Mouse (Mus musculus) hindbrain, embryonic 11.5 days (tissue): ENCODE measurements around the gene Txnip. TPM values are rescaled to one million over a fixed set of nuclear protein-coding genes. Genes with fewer than 3 reads are reported as not detected.

Experiments
- ATAC-seq: fragments of 200-750 bp; cut with Nextera tagmentation; 2 replicates; pipeline ENCODE4 v1.8.0; 2017; ENCODE audit warnings: mild to moderate bottlenecking, moderate TSS enrichment, moderate library complexity; ENCODE audit not compliant: low FRiP score
- DNase-seq: peaks from one replicate; pipeline ENCODE4 v3.0.0-alpha.2; 2015; ENCODE audit warnings: low spot score
- H3K27ac ChIP-seq: fragments of 300-500 bp; sonication (generic); 2 replicates; pipeline ENCODE4 v1.5.1; 2014; ENCODE audit warnings: mild to moderate bottlenecking, low read depth, low read length
- H3K27me3 ChIP-seq: fragments of 300-500 bp; sonication (generic); 2 replicates; pipeline ENCODE4 v1.6.1; 2014; ENCODE audit warnings: mild to moderate bottlenecking, low read length, moderate library complexity, mixed read lengths; ENCODE audit not compliant: control insufficient read depth, insufficient read depth
- H3K36me3 ChIP-seq: fragments of 300-500 bp; sonication (generic); 2 replicates; pipeline ENCODE4 v1.6.1; 2014; ENCODE audit warnings: mild to moderate bottlenecking, low read length, moderate library complexity, mixed read lengths; ENCODE audit not compliant: control insufficient read depth, insufficient read depth
- H3K4me1 ChIP-seq: fragments of 300-500 bp; sonication (generic); replicated peaks from 2 replicates; pipeline ENCODE4 v1.6.1; 2014; ENCODE audit warnings: low read length, mixed read lengths; ENCODE audit not compliant: control insufficient read depth, insufficient read depth
- H3K4me2 ChIP-seq: fragments of 300-500 bp; sonication (generic); replicated peaks from 2 replicates; pipeline ENCODE4 v1.6.1; 2014; ENCODE audit warnings: mild to moderate bottlenecking, low read depth, low read length
- H3K4me3 ChIP-seq: fragments of 300-500 bp; sonication (generic); 2 replicates; pipeline ENCODE4 v1.5.1; 2014; ENCODE audit warnings: low read depth, low read length
- H3K9ac ChIP-seq: fragments of 300-500 bp; sonication (generic); 2 replicates; pipeline ENCODE4 v1.6.1; 2014; ENCODE audit warnings: low read depth, low read length
- H3K9me3 ChIP-seq: fragments of 300-500 bp; sonication (generic); 2 replicates; pipeline ENCODE4 v1.6.1; 2016; ENCODE audit warnings: low read length; ENCODE audit not compliant: control insufficient read depth
- WGBS: fragments of 180-500 bp; shearing (Covaris S2); extraction: QIAGEN DNeasy Blood & Tissue Kit; methylation state at CpG from one replicate; pipeline ENCODE4 v1.1.7; 2014; 5-methylcytosine and 5-hydroxymethylcytosine counted together
- polyA plus RNA-seq: library from polyadenylated mRNA; unstranded; fragments of >200 nt; fragmentation: Nextera tagmentation; extraction: Ambion mirVana; gene quantifications from 2 replicates; pipeline ENCODE4 v1.2.1, GENCODE M21; 2014

Gene Txnip
- polyA plus RNA-seq, 1 experiment from 2014 or later, result 53.4 TPM

DNA sequence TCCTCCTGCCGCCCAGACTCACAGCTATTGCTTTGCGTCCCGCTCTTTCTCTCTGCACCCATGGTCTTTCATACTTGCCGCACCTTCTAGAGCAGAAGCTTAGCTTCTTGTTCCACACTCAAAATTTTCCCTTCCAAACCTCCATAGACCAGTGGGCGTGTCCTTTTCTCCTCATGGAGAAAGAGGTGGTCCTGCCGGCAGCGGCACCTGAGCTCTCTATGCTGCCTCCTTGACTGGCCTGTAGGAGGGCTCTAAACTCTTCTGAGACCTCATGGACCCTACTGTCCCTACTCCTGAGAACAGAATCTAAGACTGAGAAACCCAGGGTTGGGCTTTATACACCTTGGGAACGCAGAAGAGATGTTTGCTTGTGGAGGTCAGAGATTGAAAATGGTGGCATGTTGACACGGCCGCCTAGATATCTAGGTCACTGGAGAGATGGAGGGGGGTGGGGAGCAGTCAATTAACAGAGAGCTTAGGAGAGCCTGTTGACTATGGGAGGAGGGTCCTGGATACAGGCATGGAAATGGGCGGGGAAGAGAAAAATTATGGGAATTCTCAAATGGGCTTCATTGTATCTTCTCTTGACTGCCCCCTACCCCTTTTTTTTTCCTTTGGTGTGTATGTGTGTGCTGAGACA is 12.3 kb downstream of the Txnip start:
- ATAC-seq (no peak), DNase-seq (no peak)
- Histone ChIP-seq H3K9ac (no peak overlapping the region), H3K4me2 (no peak overlapping the region), H3K4me1 (no peaks in the 10 kb centered on the region), H3K36me3 (no peaks in the 10 kb centered on the region), H3K4me3 (no peak overlapping the region), H3K27ac (no peak overlapping the region), H3K9me3 (no peaks in the 10 kb centered on the region), H3K27me3 (no peaks in the 10 kb centered on the region)
- 88% methylated on average over 11 of the region's 11 CpGs for WGBS

DNA sequence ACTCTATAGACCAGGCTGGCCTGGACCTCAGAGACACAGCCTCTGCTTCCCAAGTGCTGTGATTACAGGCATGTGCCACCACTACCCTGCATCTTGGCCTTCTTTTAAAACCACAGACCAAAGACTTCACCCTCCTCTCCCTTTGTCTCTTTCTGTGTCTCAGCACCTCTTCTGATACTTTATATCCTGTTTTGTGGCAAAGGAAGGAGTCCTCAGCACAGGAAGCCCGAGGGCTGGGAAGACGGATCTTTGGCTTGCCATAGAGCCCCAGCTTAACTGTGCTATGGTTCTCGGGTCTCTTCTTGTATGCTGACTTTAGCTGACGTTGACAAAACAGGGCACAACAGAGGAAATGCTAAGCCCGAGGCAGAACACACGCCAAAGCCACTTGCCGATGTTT is 12.9 kb downstream of the Txnip start:
- no peak overlapping the region for H3K4me3 ChIP-seq
- H3K4me1 ChIP-seq, result no peaks in the 10 kb centered on the region
- ATAC-seq, result no peak
- no peak for DNase-seq
- no peak overlapping the region for H3K4me2 ChIP-seq
- no peak overlapping the region for H3K27ac ChIP-seq
- no peaks in the 10 kb centered on the region for H3K27me3 ChIP-seq
- H3K36me3 ChIP-seq, result no peaks in the 10 kb centered on the region
- H3K9ac ChIP-seq, result no peak overlapping the region
- no peaks in the 10 kb centered on the region for H3K9me3 ChIP-seq
- WGBS, result 78% methylated on average over 7 of the region's 7 CpGs

DNA sequence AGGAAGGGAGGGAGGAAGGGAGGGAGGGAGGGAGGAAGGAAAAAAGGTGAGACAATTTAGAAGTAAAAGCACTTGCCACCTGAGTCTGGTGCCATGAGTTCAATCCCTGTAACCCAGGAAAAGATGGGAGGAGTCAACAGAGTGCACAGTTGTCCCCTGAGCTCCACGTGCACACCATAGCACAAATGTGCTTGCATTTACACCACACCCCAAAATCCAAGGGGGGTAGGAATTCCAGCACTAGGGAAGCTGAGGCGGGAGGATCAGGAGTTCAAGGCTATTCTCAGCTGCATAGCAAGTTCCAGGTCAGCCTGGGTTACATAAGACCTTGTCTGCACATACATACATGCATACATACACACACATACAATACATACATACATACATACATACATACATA is 13.6 kb downstream of the Txnip start:
- H3K4me3 ChIP-seq, result no peak overlapping the region
- WGBS, result 65% methylated on average over 2 of the region's 2 CpGs
- H3K4me1 ChIP-seq, result no peaks in the 10 kb centered on the region
- H3K36me3 ChIP-seq, result no peaks in the 10 kb centered on the region
- H3K9me3 ChIP-seq, result no peaks in the 10 kb centered on the region
- ATAC-seq (no peak), DNase-seq (no peak)
- no peak overlapping the region for H3K4me2 ChIP-seq
- no peaks in the 10 kb centered on the region for H3K27me3 ChIP-seq
- H3K27ac ChIP-seq, result no peak overlapping the region
- H3K9ac ChIP-seq, result no peak overlapping the region

- Histone ChIP-seq H3K27ac (no peak overlapping the region), H3K4me3 (no peak overlapping the region), H3K4me2 (no peak overlapping the region), H3K36me3 (no peaks in the 10 kb centered on the region), H3K9ac (no peak overlapping the region), H3K4me1 (peaks cover 3% of the 10 kb centered on the region; the same call in 1 of the 2 replicates), H3K9me3 (no peaks in the 10 kb centered on the region), H3K27me3 (no peaks in the 10 kb centered on the region)
- no peak for DNase-seq
- 73% methylated on average over 15 of the region's 16 CpGs for WGBS
- no peak for ATAC-seq
These were observed 14.3 kb downstream of the Txnip start for GRCm38 (mm10) chr3:96571896-96572698.

GRCm38 (mm10) chr3:96573611-96574511 is 16.1 kb downstream of the Txnip start:
- Histone ChIP-seq H3K4me3 (no peak overlapping the region), H3K27ac (no peak overlapping the region), H3K4me1 (peaks cover 3% of the 10 kb centered on the region; the same call in 1 of the 2 replicates), H3K9ac (no peak overlapping the region), H3K27me3 (no peaks in the 10 kb centered on the region), H3K9me3 (no peaks in the 10 kb centered on the region), H3K4me2 (no peak overlapping the region), H3K36me3 (no peaks in the 10 kb centered on the region)
- WGBS, result 74% methylated on average over 19 of the region's 19 CpGs
- no peak for ATAC-seq
- DNase-seq, result no peak

DNA sequence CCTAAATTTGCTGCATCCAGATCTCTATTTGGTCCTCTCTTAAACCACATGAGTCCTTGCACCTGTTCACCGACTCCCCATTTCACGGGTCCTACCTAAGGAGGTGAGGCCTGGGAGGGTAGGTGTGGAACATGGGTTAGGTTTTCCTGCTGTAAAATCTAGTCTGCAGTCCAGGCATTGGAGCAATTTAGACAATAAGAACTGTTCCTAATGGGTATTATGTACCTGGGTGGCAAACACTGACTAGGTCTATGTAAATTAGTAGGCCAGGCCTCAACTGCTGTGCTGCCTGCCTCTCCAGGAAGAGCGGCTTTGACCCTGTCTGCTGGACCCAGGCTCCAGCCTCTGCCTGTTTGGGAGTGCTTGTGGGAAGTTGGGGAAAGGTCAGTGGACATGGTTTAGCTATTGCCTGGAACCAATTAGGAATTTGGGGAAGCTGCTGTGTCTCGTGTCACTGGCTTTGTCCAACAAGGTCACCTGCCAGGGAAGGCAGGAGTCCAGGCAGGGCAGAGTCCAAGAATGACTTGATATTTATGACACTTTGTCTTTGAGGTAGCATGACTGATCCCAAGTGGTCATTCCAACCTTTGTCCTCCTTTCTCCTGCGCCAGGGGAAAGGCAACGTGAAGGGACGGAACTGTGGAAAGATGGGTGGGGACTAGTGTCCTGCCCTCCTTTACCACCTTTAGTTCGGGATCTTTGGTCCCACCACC is 17.7 kb downstream of the Txnip start:
- Histone ChIP-seq H3K9me3 (no peaks in the 10 kb centered on the region), H3K36me3 (no peaks in the 10 kb centered on the region), H3K9ac (no peak overlapping the region), H3K4me3 (no peak overlapping the region), H3K4me1 (peaks cover 3% of the 10 kb centered on the region), H3K4me2 (no peak overlapping the region), H3K27me3 (no peaks in the 10 kb centered on the region), H3K27ac (no peak overlapping the region)
- no peak for ATAC-seq
- DNase-seq, result no peak
- WGBS, result 81% methylated on average over 8 of the region's 8 CpGs

DNA sequence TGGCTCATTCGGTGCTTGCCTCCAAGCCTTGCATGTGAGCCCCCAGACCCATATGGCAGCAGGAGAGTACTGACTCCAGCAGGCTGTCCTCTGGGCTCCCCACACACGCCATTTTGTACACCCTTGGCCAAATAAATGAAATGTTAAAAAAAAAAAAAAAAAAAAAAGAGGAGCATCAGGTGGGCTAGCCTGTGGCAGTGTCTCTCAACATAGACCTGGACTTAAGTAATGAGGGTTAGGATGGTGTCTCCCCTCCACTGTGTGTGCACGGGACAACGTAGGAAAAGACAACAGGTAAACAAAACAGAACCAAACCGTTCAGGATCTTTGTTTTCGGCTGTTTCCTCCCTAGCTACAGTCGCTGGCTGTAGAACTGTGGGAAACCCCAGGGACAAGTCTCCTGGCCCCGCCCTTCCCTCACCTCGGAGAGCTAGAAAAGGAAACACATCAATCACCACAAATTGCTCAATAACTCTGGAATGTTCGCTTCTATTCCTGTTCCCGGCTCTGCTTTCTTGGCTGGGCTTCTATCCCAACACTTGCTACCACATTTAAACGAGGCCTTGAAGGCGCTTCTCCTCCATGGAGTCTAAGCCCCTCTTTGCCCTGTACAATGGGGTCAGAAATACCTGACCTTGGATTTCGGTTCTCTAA is 18.4 kb downstream of the Txnip start:
- DNase-seq (no peak), ATAC-seq (no peak)
- H3K4me2 ChIP-seq, result peak overlapping the region; percentile 18; the same call in 1 of the 2 replicates
- H3K27ac ChIP-seq, result peak overlapping the region; percentile 48; the same call in 1 of the 2 replicates
- H3K4me3 ChIP-seq, result no peak overlapping the region
- no peaks in the 10 kb centered on the region for H3K36me3 ChIP-seq
- 0 out of 2 replicates have a peak overlapping the region, but pooled peaks have one; percentile 25 for H3K9ac ChIP-seq
- no peaks in the 10 kb centered on the region for H3K27me3 ChIP-seq
- peaks cover 3% of the 10 kb centered on the region for H3K4me1 ChIP-seq
- 63% methylated on average over 14 of the region's 14 CpGs for WGBS
- no peaks in the 10 kb centered on the region for H3K9me3 ChIP-seq
